Mouse (Mus musculus) retina, postnatal 1 day (tissue): ENCODE results near the gene Stau1.

ENCODE experiments used
- DNase-seq: peaks from one replicate; pipeline ENCODE4 v3.0.0-alpha.2; 2012

The Stau1 gene

GRCm38 (mm10) chr2:166909729-166910128 lies 86.4 kb downstream of the Stau1 start:
- no peak for DNase-seq

- peak; percentile 19 for DNase-seq
These were observed 89.4 kb downstream of the Stau1 start for GRCm38 (mm10) chr2:166906523-166907182.

GRCm38 (mm10) chr2:166905711-166906522 lies 90.2 kb downstream of the Stau1 start, which contains the start of gene Cse1l:
Gene Cse1l, plus strand, starts transcription at chr2:166906040.
- peak; percentile 98 for DNase-seq

GRCm38 (mm10) chr2:166903719-166904282 lies 92.3 kb downstream of the Stau1 start:
- DNase-seq = no peak

- DNase-seq = no peak
These were observed 95.2 kb downstream of the Stau1 start for GRCm38 (mm10) chr2:166900792-166901505.

GRCm38 (mm10) chr2:166899746-166900145 lies 96.4 kb downstream of the Stau1 start:
- DNase-seq = no peak

- no peak for DNase-seq
These were observed 96.9 kb downstream of the Stau1 start for GRCm38 (mm10) chr2:166899161-166899560.
